Mouse (Mus musculus): ENCODE results near the gene Zfyve26. TPM values are rescaled to one million over a fixed set of nuclear protein-coding genes. Genes with fewer than 3 reads are reported as not detected.
"Not testable (repeated sequence)": the region's sequence is repeated elsewhere in the genome, so short reads cannot be mapped to it uniquely, and the experiment has no call there.

Zfyve26 gene
- polyA plus RNA-seq (2017; shearing (Covaris generic)) = 10 to 100 TPM; 12.6 to 36.8 (median 30.5) TPM

DNA sequence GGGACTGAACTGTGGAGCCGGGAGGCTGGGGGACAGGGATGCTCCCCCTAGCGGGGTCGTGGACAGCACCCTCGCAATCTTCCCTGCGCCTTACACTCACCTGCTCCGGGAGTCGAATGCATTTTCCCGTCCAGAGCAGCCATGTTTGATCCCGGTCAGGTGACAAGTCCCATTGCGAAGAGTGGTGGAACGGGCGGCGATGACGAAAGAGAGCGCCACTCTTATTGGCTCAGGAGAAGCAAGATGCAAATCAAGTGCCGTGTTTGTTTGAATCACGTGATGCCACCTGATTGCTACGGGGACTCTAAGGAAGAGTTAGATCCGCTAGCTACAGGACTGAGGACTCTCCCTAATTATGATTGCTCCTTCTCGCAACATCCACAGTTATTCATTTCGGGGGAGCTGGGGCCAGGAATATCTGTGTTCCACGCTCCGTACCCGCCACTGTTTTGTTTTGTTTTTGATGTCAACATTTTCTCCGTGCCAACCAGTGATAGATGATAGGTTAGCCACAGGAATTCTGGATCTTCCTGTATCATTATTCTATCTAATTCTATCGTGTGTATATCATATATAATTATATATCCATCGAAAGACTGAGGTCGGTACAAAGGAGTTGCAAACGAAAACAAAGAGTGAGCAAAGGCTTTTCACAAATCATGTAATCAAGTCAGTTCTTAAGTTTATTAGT, at the start of gene Zfyve26:
TSS of gene Zfyve26 (minus strand) at position 179 of the 691 bp plus-strand sequence.
- ATAC-seq = peak; percentile 90

- no peak for ATAC-seq
Measured at GRCm38 (mm10) chr12:79341291-79341845, 45.3 kb upstream of the Zfyve26 start.

- no peak for ATAC-seq
Measured at GRCm38 (mm10) chr12:79340513-79340912, 44.4 kb upstream of the Zfyve26 start.

DNA sequence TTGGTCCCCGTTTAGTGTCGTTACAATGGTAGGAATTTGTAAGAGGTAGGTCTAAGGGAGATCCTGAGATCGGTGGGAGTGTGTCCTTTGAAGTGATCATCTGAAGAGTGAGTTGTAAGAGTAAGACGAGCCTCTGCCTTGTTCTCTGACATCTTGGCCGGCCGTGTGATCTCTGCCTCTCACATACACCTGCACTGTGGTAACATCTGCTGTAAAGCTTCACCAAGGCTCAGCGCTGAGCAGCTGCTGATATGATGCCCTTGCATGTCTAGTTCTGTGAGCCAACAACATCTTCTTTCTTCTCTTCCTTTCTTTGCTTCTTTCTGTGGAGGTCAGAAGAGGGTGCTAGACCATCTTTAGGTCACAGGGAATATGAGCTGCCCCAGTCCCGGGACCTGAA, 42.7 kb upstream of the Zfyve26 start:
- ATAC-seq = no peak

- no peak for ATAC-seq
Measured at GRCm38 (mm10) chr12:79331722-79332121, 35.6 kb upstream of the Zfyve26 start.

DNA sequence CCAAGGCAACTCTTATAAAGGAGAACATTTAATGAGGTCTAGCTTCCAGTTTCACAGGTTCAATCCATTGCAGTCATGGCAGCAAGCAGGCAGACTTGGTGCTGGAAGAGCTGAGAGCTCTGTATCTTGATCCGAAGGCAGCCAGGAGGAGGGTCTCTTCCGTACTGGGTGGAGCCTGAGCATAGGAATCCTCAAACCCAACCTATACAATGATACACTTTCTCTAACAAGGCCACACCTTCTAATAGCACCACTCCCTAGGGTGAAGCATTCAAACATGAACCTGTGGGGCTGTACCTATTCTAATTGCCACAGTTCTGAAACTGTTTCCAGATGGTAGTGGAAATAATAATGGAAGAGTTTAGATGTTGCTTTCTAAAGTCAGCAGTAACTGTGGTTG, 34.5 kb upstream of the Zfyve26 start:
- ATAC-seq = no peak

GRCm38 (mm10) chr12:79327868-79328267, 31.8 kb upstream of the Zfyve26 start:
- no peak for ATAC-seq

DNA sequence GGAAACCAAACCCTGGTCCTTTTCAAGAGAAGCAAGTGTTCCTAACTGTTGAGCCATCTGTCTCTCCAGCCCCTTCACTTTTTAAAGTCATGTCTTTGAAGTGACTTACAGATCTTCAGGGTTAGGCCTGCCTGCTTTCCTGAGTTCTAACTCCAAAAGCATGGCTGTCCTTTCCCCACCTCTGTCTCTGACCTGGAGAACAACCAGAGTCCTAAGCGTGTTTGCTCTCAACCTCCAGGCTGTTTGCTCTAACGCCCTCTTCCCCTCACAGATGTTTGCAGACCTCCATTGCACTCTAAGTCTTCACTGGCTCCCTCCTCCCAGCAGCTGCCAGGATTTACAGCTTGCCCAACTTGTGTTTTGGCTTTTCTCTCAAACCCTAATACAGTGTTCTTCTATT, 30.6 kb upstream of the Zfyve26 start:
- no peak for ATAC-seq

DNA sequence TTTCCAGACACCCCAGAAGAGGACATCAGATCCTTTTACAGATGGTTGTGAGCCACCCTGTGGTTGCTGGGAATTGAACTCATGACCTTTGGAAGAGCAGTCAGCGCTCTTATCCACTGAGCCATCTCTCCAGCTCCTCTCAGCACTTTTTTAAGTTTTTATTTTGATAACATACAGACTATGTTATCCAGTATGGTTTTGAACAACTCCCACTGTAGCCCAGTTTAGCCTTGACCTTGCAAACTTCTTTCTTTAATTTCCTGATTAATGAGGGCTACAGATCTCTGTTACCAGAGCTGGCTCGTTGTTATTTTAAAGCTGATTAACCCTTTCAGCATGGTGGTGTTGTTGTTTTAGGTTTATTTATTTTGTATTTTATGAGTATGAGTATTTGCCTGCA, 30.1 kb upstream of the Zfyve26 start:
- no peak for ATAC-seq

- ATAC-seq = not testable (repeated sequence)
Measured at GRCm38 (mm10) chr12:79322539-79322938, 26.4 kb upstream of the Zfyve26 start.

- no peak for ATAC-seq
Measured at GRCm38 (mm10) chr12:79320895-79321294, 24.8 kb upstream of the Zfyve26 start.

GRCm38 (mm10) chr12:79317339-79317738, 21.2 kb upstream of the Zfyve26 start:
- ATAC-seq = no peak

DNA sequence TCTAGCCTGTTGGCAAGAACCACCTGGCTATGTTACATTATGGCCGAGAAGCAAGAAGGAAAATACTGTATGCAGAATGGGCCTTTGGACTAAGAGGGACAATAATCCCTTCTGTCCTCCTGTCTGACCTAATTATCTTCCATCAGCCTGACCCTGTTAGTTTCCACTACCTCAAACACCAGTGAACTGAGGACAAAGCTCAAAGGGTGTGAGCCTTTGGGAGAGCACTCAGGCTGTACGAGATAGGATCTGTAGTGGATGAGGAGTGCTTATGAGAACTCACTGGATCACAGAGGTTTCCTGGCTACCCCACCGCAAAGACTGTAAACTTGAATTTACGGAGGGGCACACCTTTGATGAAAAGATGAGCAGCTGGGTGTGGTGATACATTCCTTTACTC, 17.6 kb upstream of the Zfyve26 start:
- ATAC-seq = no peak

GRCm38 (mm10) chr12:79306013-79306412, 9.9 kb upstream of the Zfyve26 start:
- ATAC-seq = no peak

DNA sequence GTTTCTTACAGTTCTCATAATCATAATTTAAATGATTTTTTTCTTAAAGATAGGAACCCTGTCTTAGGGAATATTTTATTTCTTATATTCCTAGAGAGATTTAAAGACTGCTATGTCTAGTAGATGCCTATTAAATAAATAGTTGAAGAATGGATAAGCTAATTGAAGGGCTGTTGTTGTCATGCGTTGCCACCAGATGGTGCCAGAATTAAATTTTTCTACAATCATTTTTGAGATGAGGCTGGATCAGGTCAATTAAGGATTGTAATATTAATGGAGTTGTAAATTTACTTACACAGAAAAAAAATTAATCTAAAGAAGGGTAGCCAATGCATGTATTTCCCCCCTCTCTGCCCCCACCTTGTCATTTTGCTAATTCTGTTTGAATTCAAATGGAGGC, 9.0 kb upstream of the Zfyve26 start:
- ATAC-seq = no peak

DNA sequence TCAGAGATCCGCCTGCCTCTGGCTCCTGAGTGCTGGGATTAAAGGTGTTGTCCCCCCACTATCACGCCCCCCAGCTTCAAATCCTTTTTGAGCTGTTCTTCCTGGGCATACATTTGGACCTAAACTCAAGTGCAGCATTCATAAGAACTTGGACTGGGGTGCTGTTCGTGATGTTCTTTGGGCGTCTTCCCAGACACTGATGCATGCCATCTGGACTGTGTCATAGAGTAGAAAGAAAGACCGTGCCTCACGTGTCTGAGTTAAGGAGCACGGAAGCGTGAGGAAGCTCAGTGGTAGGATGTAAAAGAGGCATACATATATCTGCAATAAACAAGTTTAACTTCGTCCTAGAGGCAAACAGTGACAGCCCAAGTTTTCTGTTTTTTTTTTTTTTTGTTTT, 5.7 kb upstream of the Zfyve26 start:
- ATAC-seq = no peak

DNA sequence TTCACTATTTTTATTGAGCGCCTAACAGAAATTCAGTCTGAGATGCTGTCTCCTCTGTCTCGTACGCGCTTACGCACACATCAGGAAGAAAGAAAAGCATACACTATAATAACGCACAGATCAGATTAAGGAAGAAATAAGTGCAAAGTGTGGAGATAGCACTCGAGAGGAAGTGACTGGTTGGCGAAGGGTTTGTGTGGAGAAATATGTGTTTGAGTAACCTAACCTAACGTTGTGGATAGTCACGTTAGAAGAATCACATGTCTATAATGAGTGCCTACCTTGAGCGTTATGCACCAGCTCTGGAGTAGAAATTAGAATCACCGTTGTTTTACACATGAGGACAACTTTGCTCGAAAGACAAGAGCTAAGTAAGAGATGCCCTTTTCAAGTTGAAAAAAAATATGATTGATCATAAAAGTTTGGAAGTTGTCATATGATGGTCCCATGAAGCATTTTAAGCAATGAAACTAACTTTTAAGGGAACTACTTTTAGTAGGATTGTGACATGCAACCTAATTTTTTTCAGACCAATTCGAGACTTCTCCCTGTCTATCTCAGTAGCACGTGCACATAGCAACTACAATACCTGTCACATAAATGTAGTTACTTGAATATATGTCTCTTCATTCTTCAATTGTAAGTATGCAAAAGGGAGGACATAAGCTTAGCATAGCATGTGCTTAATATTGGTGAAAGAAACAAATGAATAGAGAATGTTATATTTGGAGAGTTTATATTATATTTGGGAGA, 2.0 kb upstream of the Zfyve26 start:
- ATAC-seq = no peak

DNA sequence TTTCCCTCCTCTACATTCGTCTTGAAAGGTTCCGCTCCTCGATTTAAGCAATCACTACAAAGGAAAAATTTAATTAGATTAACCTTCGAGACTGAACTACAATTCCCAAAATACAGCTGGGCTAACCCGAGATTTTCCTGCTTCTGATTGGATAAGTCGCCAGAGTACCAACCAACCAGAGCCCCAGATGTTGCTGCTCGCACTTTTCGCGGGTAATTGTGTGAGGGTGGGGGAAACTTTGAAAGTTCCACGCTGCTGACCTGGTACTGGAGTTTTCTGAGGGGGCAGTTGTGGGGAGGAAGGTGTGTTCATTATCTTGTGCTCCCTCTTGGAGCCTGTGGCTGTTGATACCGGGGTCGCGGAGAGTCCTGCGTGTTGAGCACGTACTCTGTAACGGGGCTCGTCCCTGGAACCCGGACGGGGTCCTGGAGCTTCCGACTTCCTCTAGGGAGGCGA, 1.0 kb upstream of the Zfyve26 start, which contains the start of gene Rad51b:
TSS of gene Rad51b (plus strand) at position 162 of the 456 bp plus-strand sequence.
- ATAC-seq = peak; percentile 79

- ATAC-seq = no peak
Measured at GRCm38 (mm10) chr12:79292874-79293273, 3.2 kb downstream of the Zfyve26 start.

GRCm38 (mm10) chr12:79282595-79282994, 13.5 kb downstream of the Zfyve26 start:
- ATAC-seq = no peak

GRCm38 (mm10) chr12:79279513-79280115, 16.5 kb downstream of the Zfyve26 start:
- ATAC-seq = no peak

DNA sequence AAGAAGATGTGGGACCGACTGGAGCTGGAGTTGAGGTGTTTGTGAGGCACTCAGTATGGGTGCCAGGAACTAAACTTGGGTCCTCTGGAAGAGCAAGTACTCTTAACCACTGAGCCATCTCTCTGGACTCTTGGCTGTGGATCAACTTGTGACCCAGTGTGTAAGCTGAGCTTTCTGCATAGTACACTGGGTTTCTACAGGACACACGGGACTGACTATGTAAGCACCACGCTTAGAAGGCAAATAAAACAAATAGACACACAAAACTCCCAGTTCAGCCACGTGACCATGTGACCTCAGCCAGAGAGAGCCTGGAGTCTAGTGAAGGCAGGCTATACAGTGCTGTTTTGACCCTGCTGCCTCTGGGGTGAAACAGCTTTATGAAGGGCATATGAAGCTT, 23.5 kb downstream of the Zfyve26 start:
- ATAC-seq = no peak

- ATAC-seq = no peak
Measured at GRCm38 (mm10) chr12:79261035-79261434, 35.1 kb downstream of the Zfyve26 start.

Measured in inflammation-experienced regulatory T-cells, adult 6 months (primary cell).